Mouse (Mus musculus): Measurements from ENCODE around the gene Snrnp27. TPM values are rescaled to one million over a fixed set of nuclear protein-coding genes. Genes with fewer than 3 reads are reported as not detected.

Snrnp27 gene
- 10 to 100 TPM; 82.4 to 88.3 TPM for total RNA-seq (2021)
- long read RNA-seq, experiment 1, transcript Snrnp27-201 (6 exons, 885 nt), result major isoform, 61 of 67 reads
- long read RNA-seq, experiment 1, partial matches to known transcripts, result 2 of 67 reads
- long read RNA-seq, experiment 1, other reads (novel, unspliced or antisense), result 3 of 67 reads
- long read RNA-seq, experiment 2, transcript Snrnp27-201 (6 exons, 885 nt), result major isoform, 67 of 69 reads
- long read RNA-seq, experiment 2, partial matches to known transcripts, result 0 of 69 reads
- long read RNA-seq, experiment 2, other reads (novel, unspliced or antisense), result 1 of 69 reads

- DNase-seq, result peak; percentile 87
Observed at GRCm38 (mm10) chr6:86683872-86684654, at the start of gene Snrnp27. Gene Snrnp27, minus strand, starts transcription at chr6:86684522.

- peak; percentile 96 for DNase-seq
Observed at GRCm38 (mm10) chr6:86733183-86733876, 49.0 kb upstream of the Snrnp27 start, which contains the start of gene Gmcl1. Gene Gmcl1, minus strand, starts transcription at chr6:86733383.

GRCm38 (mm10) chr6:86732276-86733173 lies 48.2 kb upstream of the Snrnp27 start:
- peak; percentile 34 for DNase-seq

GRCm38 (mm10) chr6:86728711-86729110 lies 44.4 kb upstream of the Snrnp27 start:
- DNase-seq, result no peak

DNA sequence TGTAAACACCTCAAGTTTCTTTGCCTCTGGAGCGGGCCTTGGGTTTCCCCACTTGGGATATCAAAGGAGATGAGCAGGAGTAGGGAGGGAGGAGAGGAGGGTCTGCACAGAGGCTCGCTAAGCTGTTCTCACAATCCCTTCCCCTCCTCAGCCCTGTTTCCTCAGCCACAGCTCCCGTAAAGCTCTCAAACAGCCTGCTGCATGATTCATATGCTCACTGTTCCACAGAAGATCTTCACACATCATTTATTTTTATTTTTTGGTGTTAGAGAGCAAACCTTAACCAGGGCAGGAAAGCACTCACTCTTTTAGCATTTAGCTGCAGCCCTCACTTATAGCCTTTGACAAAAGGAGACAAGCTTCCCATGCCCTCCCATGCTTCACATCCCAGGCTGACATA lies 37.7 kb upstream of the Snrnp27 start:
- DNase-seq, result no peak

GRCm38 (mm10) chr6:86708072-86708774 lies 23.9 kb upstream of the Snrnp27 start:
- DNase-seq, result no peak

- no peak for DNase-seq
Observed at GRCm38 (mm10) chr6:86702577-86702976, 18.3 kb upstream of the Snrnp27 start.

DNA sequence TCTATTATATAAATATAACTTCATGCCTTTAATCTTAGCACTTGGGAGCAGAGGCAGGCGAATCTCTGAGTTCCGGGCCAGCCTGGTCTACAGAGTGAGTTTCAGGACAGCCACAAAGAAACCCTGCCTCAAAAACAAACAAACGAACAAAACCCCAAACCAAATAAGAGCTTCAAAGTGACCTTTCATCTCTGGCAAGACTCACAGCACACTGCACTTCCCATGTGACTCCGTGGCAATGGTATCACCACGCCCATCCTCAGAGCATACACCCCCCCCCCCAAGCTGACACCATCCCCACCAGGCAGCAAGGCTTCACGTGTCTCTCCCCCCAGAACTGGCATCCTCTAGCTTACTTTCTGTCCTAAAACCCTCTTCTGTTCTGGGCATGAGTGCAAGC lies 13.6 kb upstream of the Snrnp27 start:
- no peak for DNase-seq

DNA sequence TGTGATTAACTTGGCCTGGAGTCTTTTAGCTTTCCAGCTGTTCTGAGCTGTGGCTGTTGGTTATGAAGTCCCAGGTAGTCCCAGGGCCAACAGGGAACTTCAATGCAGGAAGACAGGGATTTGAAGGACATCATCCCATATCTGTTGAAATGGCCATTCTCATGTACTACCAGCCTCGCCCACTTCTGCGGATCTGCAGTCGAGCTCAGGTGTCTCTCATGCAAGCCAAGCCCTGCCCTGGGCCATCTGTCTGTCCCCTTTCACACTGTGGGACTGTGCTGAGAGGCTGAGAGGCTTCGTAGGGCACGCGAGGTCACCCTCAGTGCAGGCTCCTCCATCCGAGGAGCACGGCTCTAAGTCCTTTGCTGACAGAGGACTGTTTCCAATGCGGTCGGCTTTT lies 11.9 kb upstream of the Snrnp27 start:
- no peak for DNase-seq

DNA sequence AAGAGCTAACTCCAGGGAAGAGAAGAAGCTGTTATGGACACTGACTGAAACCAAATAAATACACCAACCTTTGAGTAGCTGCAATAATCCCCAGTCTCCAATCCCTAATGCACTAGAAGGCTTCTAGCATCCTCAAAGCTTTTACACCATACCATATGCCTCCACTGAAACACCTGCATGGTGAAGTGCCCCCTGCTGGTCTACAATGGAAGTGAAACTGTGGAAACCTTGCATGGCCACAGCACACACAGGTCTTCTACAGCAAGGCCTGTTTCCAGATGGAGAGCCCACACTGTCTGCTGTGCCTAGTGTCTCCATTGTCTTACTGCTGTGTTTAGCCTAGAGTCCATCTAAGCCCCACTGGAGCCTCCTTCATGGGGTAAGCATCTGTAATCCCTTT lies 10.1 kb upstream of the Snrnp27 start:
- DNase-seq, result peak; percentile 34

- no peak for DNase-seq
Observed at GRCm38 (mm10) chr6:86689671-86690070, 5.3 kb upstream of the Snrnp27 start.

GRCm38 (mm10) chr6:86686971-86687370 lies 2.6 kb upstream of the Snrnp27 start:
- no peak for DNase-seq

- no peak for DNase-seq
Observed at GRCm38 (mm10) chr6:86684655-86685011, 311 bp upstream of the Snrnp27 start.

DNA sequence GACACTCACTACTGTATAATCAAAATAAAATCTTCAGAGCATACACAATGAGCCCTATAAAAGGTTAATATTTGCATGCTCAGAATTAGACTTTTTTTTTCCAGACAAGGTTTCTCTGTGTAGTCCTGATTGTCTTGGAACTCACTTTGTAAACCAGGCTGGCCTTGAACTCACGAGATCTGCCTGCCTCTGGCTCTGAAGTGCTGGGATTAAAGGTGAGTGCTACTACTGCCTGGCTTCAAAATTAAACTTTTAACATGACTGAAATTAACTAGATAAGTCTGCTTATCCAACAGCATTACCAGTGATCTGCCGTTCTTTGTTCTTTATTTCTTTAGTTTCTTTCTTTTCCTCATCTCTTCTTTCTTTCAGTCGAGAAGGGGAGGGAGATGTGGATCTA lies 3.0 kb downstream of the Snrnp27 start:
- DNase-seq, result no peak

DNA sequence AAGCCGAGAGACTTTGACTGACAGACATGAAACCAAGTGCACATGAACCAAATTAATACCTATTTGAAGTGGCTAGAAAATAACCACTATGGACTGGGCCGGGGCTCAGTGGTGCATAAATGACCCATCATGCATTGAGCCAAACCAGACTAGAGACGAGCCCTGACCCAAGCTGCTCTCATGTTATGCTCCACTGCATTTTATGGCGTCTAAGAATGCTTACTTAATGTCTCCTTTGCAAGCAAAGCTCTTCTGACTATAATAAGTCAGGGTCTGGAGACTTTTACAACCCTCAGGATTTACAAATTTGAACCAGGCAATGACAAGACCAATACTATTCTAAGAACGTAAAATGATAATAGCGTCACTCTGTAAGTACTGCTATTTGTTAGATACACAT lies 6.0 kb downstream of the Snrnp27 start:
- no peak for DNase-seq

GRCm38 (mm10) chr6:86670873-86671272 lies 13.4 kb downstream of the Snrnp27 start:
- no peak for DNase-seq

GRCm38 (mm10) chr6:86669240-86669727 lies 15.0 kb downstream of the Snrnp27 start:
- peak; percentile 100 for DNase-seq

DNA sequence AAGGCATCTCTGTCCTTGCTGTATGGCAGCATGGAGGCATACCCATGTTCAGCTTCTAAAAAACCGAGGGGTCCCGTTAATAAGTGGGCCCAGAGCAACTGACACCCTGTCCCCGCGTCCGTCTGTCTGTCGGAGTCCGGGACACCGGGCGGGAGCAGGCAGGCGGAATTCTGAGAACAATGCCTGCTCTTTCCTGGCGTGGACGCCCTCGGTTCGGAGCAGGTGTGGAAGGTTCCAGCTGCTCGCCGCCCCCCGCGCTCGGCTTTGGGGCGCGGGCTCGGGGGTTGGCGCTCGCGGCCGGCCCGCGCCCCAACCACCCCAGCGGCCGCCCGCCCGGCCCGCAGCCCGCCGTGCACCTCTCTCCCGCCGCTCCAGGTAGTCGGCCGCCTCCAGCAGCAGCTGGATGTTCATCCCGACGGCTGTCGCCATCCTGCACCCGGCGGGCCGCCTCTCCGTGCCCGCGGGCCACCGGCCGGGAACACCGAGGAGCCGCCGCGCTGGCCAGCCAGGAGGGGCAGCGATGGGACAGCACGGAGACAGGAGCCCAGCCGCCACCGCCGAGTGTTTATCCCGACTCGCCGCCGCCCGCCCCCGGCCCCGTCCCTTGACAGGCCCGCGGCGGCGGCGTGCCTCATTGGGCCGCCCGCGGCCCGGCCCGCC lies 15.6 kb downstream of the Snrnp27 start, which contains the start of gene Mxd1:
Gene Mxd1, minus strand, starts transcription at position 582 of the 660 bp plus-strand sequence.
- peak; percentile 37 for DNase-seq

- DNase-seq, result no peak
Observed at GRCm38 (mm10) chr6:86667061-86667460, 17.3 kb downstream of the Snrnp27 start.

GRCm38 (mm10) chr6:86665560-86666307 lies 18.6 kb downstream of the Snrnp27 start:
- DNase-seq, result no peak
